Mouse (Mus musculus) heart, postnatal 4 days (tissue): ENCODE results near the gene Ccdc188. TPM values are rescaled to one million over a fixed set of nuclear protein-coding genes. Genes with fewer than 3 reads are reported as not detected.
"Not testable (repeated sequence)": the region's sequence is repeated elsewhere in the genome, so short reads cannot be mapped to it uniquely, and the experiment has no call there.

ENCODE experiments used
- DNase-seq: peaks from one replicate; pipeline ENCODE4 v3.0.0; 2021
- total RNA-seq, 2 experiments: library from RNA; stranded (reverse); gene quantifications; 2 replicates each; pipeline ENCODE4 v1.2.3; 2021

Ccdc188 gene
- total RNA-seq: not detected

- no peak for DNase-seq
Observed at GRCm38 (mm10) chr16:18217579-18217978, at the start of gene Ccdc188. Gene Ccdc188 (plus strand): TSS chr16:18217879.

GRCm38 (mm10) chr16:18169156-18169555, 48.5 kb upstream of the Ccdc188 start:
- no peak for DNase-seq

- no peak for DNase-seq
Observed at GRCm38 (mm10) chr16:18169776-18170175, 47.9 kb upstream of the Ccdc188 start.

- peak; percentile 90 for DNase-seq
Observed at GRCm38 (mm10) chr16:18172266-18172855, 45.3 kb upstream of the Ccdc188 start.

GRCm38 (mm10) chr16:18173231-18173630, 44.4 kb upstream of the Ccdc188 start:
- DNase-seq: no peak

- no peak for DNase-seq
Observed at GRCm38 (mm10) chr16:18173788-18174187, 43.9 kb upstream of the Ccdc188 start.

- no peak for DNase-seq
Observed at GRCm38 (mm10) chr16:18175817-18176541, 41.7 kb upstream of the Ccdc188 start.

- no peak for DNase-seq
Observed at GRCm38 (mm10) chr16:18176758-18177157, 40.9 kb upstream of the Ccdc188 start.

- no peak for DNase-seq
Observed at GRCm38 (mm10) chr16:18179591-18179990, 38.1 kb upstream of the Ccdc188 start.

- DNase-seq: no peak
Observed at GRCm38 (mm10) chr16:18181398-18181797, 36.3 kb upstream of the Ccdc188 start.

- no peak for DNase-seq
Observed at GRCm38 (mm10) chr16:18182766-18183165, 34.9 kb upstream of the Ccdc188 start.

GRCm38 (mm10) chr16:18185715-18186449, 31.8 kb upstream of the Ccdc188 start:
- no peak for DNase-seq

GRCm38 (mm10) chr16:18186798-18187197, 30.9 kb upstream of the Ccdc188 start:
- DNase-seq: no peak

GRCm38 (mm10) chr16:18187221-18187620, 30.5 kb upstream of the Ccdc188 start:
- no peak for DNase-seq

- no peak for DNase-seq
Observed at GRCm38 (mm10) chr16:18191006-18191405, 26.7 kb upstream of the Ccdc188 start.

GRCm38 (mm10) chr16:18194208-18194985, 23.3 kb upstream of the Ccdc188 start:
- DNase-seq: no peak

GRCm38 (mm10) chr16:18195068-18195467, 22.6 kb upstream of the Ccdc188 start:
- DNase-seq: no peak

GRCm38 (mm10) chr16:18195561-18195960, 22.1 kb upstream of the Ccdc188 start:
- not testable (repeated sequence) for DNase-seq

- DNase-seq: no peak
Observed at GRCm38 (mm10) chr16:18197881-18198280, 19.8 kb upstream of the Ccdc188 start.

- DNase-seq: no peak
Observed at GRCm38 (mm10) chr16:18198365-18199098, 19.1 kb upstream of the Ccdc188 start.

GRCm38 (mm10) chr16:18200062-18200461, 17.6 kb upstream of the Ccdc188 start:
- no peak for DNase-seq

GRCm38 (mm10) chr16:18201620-18202019, 16.1 kb upstream of the Ccdc188 start:
- DNase-seq: no peak
